Mouse (Mus musculus) bone marrow, adult 2 months (tissue): ENCODE measurements at regions not wholly inside any gene's neighbourhood (a gene's known extent, or its start where the extent isn't known, plus 50 kb on each side); places are given as distances from the start of the nearest gene placed in this dataset.

Experiments used
- CTCF ChIP-seq: fragments of 200-500 bp; IDR thresholded peaks from 2 replicates; pipeline ENCODE4 v1.5.1; 2011; ENCODE audit warnings: low read length, control low read depth; ENCODE audit not compliant: control insufficient read depth, insufficient read depth
- POLR2A ChIP-seq: fragments of 200-500 bp; IDR thresholded peaks from 2 replicates; pipeline ENCODE4 v1.6.1; 2011; ENCODE audit warnings: low read depth, mild to moderate bottlenecking, control low read depth, low read length, borderline replicate concordance; ENCODE audit not compliant: control insufficient read depth

GRCm38 (mm10) chr2:137981766-137982165, 274.6 kb upstream of the Btbd3 start:
- TF ChIP-seq CTCF (no peak), POLR2A (no peak)
